Mouse (Mus musculus) left cerebral cortex, postnatal 36 days (tissue): ENCODE measurements around the gene Dnajb13. TPM values are rescaled to one million over a fixed set of nuclear protein-coding genes. Genes with fewer than 3 reads are reported as not detected.
A peak's percentile ranks its signal among the peaks of the same experiment; 100 is the strongest.

Experiments used
- DNase-seq, 2 experiments: peaks; one replicate each; pipeline ENCODE4 v3.0.0; 2021 to 2022; ENCODE audit warnings: low spot score in 2 of 2, mixed read lengths in 1 of 2
- intact Hi-C: fragments of 180-260 bp; cut with DNase I; formaldehyde crosslinking; loops from one replicate; pipeline ENCODE4 v1.15.1; 2025
- total RNA-seq, 2 experiments: library from RNA; stranded (reverse); gene quantifications; 2 replicates each; pipeline ENCODE4 v1.2.3; 2021

Dnajb13 gene
- total RNA-seq, 2 experiments from 2014 or later, result 0.39 to 0.45 TPM

GRCm38 (mm10) chr7:100465656-100466309 lies 49.0 kb downstream of the Dnajb13 start:
- peak in 1 of 2 experiments; percentile 43 for DNase-seq
- intact Hi-C loops, result no loop called here

GRCm38 (mm10) chr7:100465248-100465647 lies 49.5 kb downstream of the Dnajb13 start:
- intact Hi-C loops, result no loop called here
- no peak for DNase-seq

- intact Hi-C loops, result no loop called here
- no peak for DNase-seq
Observed at GRCm38 (mm10) chr7:100464248-100464647, 50.5 kb downstream of the Dnajb13 start.

GRCm38 (mm10) chr7:100463757-100464156 lies 51.0 kb downstream of the Dnajb13 start:
- no peak for DNase-seq
- intact Hi-C loops, result no loop called here

- no peak for DNase-seq
- intact Hi-C loops, result no loop called here
Observed at GRCm38 (mm10) chr7:100463194-100463593, 51.6 kb downstream of the Dnajb13 start.

GRCm38 (mm10) chr7:100461621-100462151 lies 53.1 kb downstream of the Dnajb13 start:
- intact Hi-C loops, result no loop called here

GRCm38 (mm10) chr7:100459862-100460261 lies 54.9 kb downstream of the Dnajb13 start:
- no peak for DNase-seq
- intact Hi-C loops, result no loop called here

More at GRCm38 (mm10) chr7:100461621-100462151, 53.1 kb downstream of the Dnajb13 start:
- DNase-seq, result peak; percentile 66 to 75

GRCm38 (mm10) chr7:100458153-100458552 lies 56.6 kb downstream of the Dnajb13 start:
- DNase-seq, result no peak
- intact Hi-C loops, result no loop called here

Other genes with a start within 250 kb of the Dnajb13 start
- gene P4ha3, start 229.4 kb downstream of the Dnajb13 start, total RNA-seq, result 1 to 10 TPM; 5.4 to 5.9 TPM
- gene C2cd3, start 142.7 kb downstream of the Dnajb13 start, total RNA-seq, result 10 to 100 TPM; 20.5 to 28.1 TPM
- gene Ppme1, start 142.7 kb downstream of the Dnajb13 start, total RNA-seq, result 100 to 1,000 TPM; 204 to 224 TPM
- 1 to 10 TPM; 2.3 to 2.8 TPM for gene Ucp3, start 42.0 kb downstream of the Dnajb13 start, total RNA-seq
- gene Ucp2, start 21.6 kb downstream of the Dnajb13 start, total RNA-seq, result 10 to 100 TPM; 76.5 to 90.0 TPM
- 10 to 100 TPM in 1 of 2 experiments, 1 to 10 TPM in 1; 8.5 to 10.8 TPM for gene Coa4, start 22.1 kb upstream of the Dnajb13 start, total RNA-seq
- 100 to 1,000 TPM; 395 to 423 TPM for gene Rab6a, start 92.5 kb upstream of the Dnajb13 start, total RNA-seq
- gene Mrpl48, start 93.3 kb upstream of the Dnajb13 start, total RNA-seq, result 10 to 100 TPM; 65.4 to 75.2 TPM
- 100 to 1,000 TPM; 131 to 184 TPM for gene Plekhb1, start 147.5 kb upstream of the Dnajb13 start, total RNA-seq
- gene Fam168a, start 191.7 kb upstream of the Dnajb13 start, total RNA-seq, result 100 to 1,000 TPM; 240 to 242 TPM